Mouse (Mus musculus): ENCODE data around the gene Cd302. TPM values are rescaled to one million over a fixed set of nuclear protein-coding genes. Genes with fewer than 3 reads are reported as not detected.

Gene Cd302
- total RNA-seq, 2 experiments from 2014 or later: 13.7 to 16.7 TPM

GRCm38 (mm10) chr2:60252782-60253181 lies 31.5 kb downstream of the Cd302 start:
- DNase-seq: no peak

DNA sequence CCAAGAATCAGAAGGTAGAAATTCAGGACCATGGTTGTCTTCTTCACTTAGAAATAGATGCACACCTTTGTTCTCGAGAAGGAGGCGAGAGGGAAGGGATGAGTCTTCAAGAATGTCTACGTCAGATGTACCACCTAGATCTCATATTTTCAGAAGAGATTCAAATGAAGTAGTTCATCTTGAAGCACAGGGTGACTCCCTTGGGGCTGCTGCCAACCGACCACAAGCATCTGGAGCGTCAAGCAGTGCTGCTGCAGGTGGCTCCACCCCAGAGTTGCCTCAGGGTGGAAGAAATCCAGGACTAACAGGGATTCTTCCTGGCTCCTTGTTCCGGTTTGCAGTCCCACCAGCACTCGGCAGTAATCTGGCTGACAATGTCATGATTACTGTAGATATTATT lies 49.8 kb downstream of the Cd302 start:
- no peak for DNase-seq

DNA sequence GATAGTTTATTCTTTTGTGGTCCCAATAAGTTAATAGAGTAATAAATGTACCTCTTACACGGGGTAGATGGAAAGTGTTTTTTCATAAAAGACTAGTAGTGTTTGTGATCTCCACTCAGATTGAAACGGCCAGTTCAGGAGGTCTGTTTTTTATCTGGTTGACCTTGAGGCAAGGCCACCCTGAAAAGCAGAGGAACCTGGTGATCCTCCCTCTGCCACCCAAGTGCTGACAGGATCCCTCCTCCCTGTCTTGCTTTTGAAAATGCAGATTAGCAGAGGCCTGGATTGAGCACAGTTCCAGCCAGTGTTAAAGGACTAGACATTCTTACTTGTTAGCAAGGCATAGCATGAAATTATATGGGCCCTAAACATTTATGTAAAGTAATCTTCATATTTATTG lies 51.1 kb downstream of the Cd302 start:
- DNase-seq: no peak

DNA sequence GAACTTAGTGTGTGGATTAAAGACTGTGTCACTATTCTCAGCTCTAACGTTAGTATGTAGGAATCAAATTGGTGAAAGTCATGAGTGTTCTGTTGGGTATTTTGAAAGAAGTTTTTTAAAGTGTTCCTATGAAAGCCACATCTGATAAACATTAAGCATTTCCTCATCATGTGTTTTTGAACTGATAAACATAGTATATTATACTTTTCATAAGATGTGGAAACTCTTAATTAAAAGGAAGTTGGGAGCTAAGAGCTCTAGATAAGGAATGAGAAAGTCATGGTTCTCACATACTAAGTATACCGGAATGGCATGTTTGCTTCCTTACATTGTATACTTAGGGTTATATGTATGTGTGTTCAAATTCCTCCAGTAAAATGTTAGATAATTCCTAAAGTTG lies 53.9 kb downstream of the Cd302 start:
- no peak for DNase-seq

DNA sequence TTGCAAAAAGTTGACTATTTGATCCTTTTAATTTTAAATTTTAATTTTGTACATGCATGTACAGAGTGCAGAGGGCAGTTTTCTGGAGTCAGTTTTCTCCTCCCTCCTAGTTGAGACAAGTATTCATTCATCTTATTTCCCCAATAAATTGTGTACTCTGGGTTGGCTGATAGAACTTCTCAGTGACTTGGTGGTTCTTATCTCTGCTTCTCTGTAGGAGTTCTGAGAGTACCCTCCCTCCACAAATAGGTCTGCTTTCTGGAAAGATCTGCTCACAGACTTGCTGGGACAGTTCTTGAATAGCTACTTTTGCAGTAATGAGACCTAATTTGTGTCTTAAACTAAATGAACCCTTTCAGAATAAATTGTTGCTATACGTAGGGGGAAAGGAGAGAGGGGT lies 55.8 kb downstream of the Cd302 start:
- DNase-seq: no peak

- no peak for DNase-seq
Observed at GRCm38 (mm10) chr2:60223489-60223888, 60.8 kb downstream of the Cd302 start.

DNA sequence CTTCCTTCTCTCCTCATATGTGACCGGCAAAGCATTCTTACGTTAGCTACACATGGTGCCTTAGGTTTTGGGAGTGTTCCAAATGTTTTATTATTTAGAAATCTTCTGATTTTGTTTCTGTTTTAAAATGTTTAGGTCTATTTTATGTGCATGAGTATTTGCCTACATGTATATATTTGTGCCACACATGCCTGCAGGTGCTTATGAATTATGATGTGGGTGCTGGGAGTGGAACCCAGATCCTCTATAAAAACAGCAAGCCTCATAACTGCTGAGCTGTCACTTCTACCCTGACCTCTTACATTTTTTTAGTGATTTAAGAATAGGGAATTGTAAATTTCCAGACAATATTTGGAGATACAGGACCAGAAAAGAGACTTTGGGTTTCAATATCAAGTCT lies 62.3 kb downstream of the Cd302 start:
- DNase-seq: no peak

GRCm38 (mm10) chr2:60221236-60221635 lies 63.1 kb downstream of the Cd302 start:
- DNase-seq: no peak

GRCm38 (mm10) chr2:60217620-60218019 lies 66.7 kb downstream of the Cd302 start:
- no peak for DNase-seq

DNA sequence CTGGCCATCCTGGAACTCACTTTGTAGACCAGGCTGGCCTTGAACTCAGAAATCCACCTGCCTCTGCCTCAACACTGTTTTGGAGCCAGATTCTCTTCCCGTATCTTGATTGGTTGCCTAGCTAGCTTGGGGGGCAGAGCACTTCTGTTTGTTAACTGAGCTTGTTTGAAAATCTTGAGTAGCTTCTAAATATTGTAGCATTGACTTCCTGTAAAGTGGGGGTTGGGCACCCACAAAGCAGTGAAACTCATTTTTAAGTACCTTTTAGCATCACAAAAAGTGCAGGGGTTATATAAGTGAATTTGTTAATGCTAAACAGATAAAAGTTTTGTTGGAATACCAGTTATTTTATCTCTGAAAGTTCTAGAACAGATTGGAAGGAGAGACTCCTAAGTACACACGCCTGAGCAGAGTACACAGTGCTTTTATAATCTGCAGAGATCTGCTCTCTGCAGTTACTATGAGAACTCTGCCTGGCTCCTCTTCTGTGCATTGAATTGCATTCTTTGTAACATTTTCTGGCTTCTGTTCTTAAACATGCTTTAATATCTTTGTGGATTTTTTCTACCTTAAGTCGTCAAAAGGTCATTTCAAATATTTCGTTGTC lies 67.6 kb downstream of the Cd302 start:
- no peak for DNase-seq

DNA sequence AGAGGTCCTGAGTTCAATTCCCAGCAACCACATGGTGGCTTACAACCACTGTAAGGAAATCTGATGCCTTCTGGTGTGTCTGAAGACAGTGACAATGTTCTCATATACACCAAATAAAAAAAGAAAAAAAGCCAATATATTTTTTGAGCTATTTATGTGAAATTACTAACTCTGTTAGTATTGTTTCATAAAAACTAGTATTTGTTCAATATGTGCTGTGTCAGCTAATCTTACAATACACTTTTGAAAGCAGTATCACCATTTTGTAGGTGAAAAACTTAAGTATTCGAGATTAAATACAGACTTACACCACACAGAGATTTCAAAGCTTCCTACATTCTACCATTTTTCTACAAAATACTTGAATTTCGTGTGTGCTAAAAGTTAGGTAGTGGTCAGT lies 69.6 kb downstream of the Cd302 start:
- DNase-seq: no peak

GRCm38 (mm10) chr2:60212488-60212887 lies 71.8 kb downstream of the Cd302 start:
- no peak for DNase-seq

DNA sequence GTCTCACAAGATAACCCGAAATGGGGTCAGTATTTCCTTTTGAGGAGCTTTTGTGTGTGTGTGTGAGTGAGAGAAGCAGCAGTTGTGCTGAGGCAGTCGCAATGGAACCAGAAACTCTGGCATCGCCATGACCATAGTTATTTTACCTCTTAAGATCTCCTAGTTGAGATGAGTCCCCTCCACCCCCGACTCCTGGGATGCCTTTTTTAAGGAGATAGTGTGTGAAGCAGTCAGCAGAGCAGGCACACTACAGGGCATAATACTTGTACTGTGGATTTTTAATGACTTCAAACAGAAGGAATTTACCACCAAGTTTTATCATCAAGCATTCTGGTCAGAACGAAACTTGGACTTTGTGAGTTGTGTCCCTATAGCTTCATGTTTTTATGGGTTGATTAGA lies 73.5 kb downstream of the Cd302 start:
- no peak for DNase-seq

DNA sequence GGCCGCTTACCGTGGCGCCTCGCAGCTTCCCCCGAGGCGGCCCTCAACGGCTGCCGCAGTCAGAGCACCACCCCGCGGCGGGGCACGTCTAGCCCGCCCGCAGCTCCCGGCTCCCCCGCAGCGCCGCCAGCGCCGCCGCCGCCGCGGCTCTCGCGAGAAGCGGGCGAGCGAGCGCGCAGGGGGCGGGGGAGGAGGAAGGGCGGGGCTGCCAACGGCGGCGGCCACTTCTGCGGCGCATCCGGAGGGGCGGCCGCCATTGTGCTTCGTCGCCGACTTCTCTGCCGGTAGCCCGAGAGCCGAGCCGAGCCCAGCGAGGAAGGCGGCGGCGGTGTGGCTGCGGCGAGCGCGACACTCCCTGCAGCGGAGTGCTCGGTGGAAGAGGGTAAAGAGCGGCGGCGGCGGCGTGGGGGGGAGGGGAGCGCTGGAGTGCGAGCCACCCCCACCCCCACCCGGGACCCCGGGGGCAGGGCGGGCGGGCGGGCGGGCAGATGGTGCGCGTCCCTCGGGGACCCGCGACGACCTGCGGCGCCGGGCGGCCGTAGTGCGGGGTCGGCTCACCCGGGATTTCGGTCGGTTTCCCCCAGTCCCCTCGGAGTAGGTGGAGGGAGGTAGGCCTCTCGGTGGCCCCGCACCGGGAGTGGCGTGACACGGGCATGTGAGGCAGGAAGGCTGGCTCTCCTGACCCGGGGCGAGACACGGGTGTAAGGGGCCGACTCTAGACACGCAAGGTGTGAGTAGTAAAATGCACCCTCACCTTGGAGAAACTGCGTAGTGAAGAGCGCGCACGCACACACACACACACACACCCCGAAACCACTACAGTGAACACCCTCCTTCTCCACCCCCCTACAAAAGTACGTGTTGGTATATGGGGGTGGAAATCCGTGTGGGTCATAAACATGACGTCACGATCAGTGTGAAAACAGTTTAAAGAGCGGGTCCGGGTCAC lies 74.3 kb downstream of the Cd302 start, which contains the start of the genes Baz2b and March7:
Gene Baz2b, minus strand, starts transcription at position 137 of the 949 bp plus-strand sequence.
Gene March7, plus strand, starts transcription at position 185 of the 949 bp plus-strand sequence.
- peak; percentile 83 to 86 for DNase-seq

DNA sequence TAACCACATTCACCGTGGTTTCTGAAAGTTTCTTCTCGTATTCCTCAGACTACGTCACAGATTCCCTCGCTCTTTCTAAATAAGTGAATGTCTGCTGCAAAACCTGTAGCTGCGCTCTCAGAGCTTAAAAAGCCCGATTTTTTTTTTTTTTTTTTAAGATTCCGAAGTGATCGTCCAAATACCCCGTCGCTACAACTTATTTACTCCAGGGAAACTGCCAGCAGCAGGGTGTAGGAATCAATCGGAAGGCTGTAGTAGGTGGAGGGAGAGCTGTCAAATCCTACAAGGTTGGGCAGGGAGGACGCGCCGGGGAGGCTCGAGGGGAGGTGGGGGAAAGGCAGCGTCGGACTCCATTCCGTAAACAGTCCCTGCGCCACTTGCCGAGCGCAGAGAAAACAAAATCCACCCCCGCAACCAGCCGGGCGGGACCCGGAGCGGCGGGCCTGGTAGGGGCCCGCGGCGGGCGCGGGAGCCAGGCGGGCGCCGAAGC lies 75.1 kb downstream of the Cd302 start:
- peak; percentile 54 to 55 for DNase-seq

- no peak for DNase-seq
Observed at GRCm38 (mm10) chr2:60205795-60206194, 78.5 kb downstream of the Cd302 start.

DNA sequence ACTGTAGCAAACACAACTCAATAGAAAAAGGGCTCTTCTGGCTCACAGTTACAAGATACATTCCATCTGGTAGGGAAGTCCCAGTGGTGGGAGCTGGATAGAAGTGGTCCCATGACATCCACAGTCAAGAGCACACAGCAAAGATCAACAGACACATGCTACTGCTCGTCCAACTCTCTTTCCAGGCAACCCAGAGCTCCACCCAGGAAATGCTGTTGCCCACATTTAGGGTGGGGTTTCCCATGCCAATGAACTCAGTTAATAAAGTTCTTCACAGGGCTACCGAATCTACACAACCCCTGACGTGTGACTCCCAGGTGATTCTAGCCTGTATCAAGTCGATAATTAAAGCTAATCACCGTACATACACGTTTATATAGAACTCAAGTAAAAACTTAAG lies 80.1 kb downstream of the Cd302 start:
- no peak for DNase-seq

- no peak for DNase-seq
Observed at GRCm38 (mm10) chr2:60203733-60204132, 80.6 kb downstream of the Cd302 start.

DNA sequence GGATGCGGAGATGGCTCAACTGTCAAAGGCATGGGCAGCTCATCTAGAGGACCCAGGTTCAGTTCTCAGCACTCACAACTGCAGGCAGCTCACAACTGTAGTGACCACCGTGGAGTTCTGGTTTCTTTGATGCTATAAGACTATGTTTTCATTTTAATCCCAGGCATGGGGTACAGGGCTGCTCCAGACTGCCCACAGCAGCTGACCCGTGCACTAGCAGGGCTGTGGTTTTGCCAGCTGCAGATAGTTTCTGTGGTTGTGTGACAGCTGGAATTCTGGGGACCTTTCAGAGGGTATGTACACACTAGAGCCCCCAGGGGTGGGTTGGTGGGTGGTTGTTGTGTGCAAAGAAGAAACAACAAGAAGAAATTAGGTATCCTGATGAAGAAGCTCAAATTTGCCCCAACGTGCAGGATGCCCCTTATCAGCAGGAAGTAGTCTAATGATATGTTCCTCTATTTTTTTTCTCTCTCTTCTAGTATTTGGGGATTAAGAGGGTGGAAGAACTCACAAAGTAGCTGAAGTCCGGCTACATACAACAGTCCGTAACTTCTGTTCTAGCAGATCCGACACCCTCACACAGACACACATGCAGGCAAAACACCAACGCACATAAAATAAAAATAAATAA lies 81.3 kb downstream of the Cd302 start:
- DNase-seq: no peak
